Mouse (Mus musculus): ENCODE measurements at regions not wholly inside any gene's neighbourhood (a gene's known extent, or its start where the extent isn't known, plus 50 kb on each side); places are given as distances from the start of the nearest gene placed in this dataset.

GRCm38 (mm10) chr13:59956441-59956840, 133.5 kb upstream of the Tut7 start:
- TF ChIP-seq CTCF (IDR thresholded peaks at IDR 0.05; ENCODE audit: low read depth), result no peak
- TF ChIP-seq EP300 (optimal IDR thresholded peaks at IDR 0.05), result no peak
